Mouse (Mus musculus): Measurements from ENCODE around the gene Akap5. TPM values are rescaled to one million over a fixed set of nuclear protein-coding genes. Genes with fewer than 3 reads are reported as not detected.

Akap5 gene
- polyA plus RNA-seq, 1 experiment from 2014 or later, result 5.2 TPM

GRCm38 (mm10) chr12:76305107-76305506, 19.6 kb upstream of the Akap5 start:
- Histone ChIP-seq H3K4me3 (ENCODE audit: low read depth, low read length) (no peak overlapping the region), H3K9me3 (ENCODE audit: control insufficient read depth, low read length) (no peaks in the 10 kb centered on the region), H3K4me2 (ENCODE audit: low read depth, low read length, severe bottlenecking) (no peak overlapping the region), H3K27me3 (ENCODE audit: control insufficient read depth, insufficient read depth, low read length) (no peaks in the 10 kb centered on the region), H3K9ac (ENCODE audit: low read length) (no peak overlapping the region), H3K36me3 (ENCODE audit: control insufficient read depth, insufficient read depth, low read length) (no peaks in the 10 kb centered on the region), H3K4me1 (replicated peaks; ENCODE audit: control insufficient read depth, insufficient read depth, low read length) (no peaks in the 10 kb centered on the region), H3K27ac (ENCODE audit: low read depth, low read length) (no peak overlapping the region)
- ATAC-seq (replicated peaks; ENCODE audit: low FRiP score) (no peak), DNase-seq (ENCODE audit: low spot score) (no peak)
- 92% methylated on average over 8 of the region's 8 CpGs for WGBS

GRCm38 (mm10) chr12:76306852-76307561, 17.7 kb upstream of the Akap5 start:
- H3K27ac ChIP-seq (ENCODE audit: low read depth, low read length), result no peak overlapping the region
- H3K27me3 ChIP-seq (ENCODE audit: control insufficient read depth, insufficient read depth, low read length), result no peaks in the 10 kb centered on the region
- no peak for DNase-seq (ENCODE audit: low spot score)
- WGBS, result 79% methylated on average over 9 of the region's 9 CpGs
- no peaks in the 10 kb centered on the region for H3K9me3 ChIP-seq (ENCODE audit: control insufficient read depth, low read length)
- H3K4me3 ChIP-seq (ENCODE audit: low read depth, low read length), result no peak overlapping the region
- no peaks in the 10 kb centered on the region for H3K4me1 ChIP-seq (replicated peaks; ENCODE audit: control insufficient read depth, insufficient read depth, low read length)
- H3K4me2 ChIP-seq (ENCODE audit: low read depth, low read length, severe bottlenecking), result no peak overlapping the region
- no peak for ATAC-seq (replicated peaks; ENCODE audit: low FRiP score)
- H3K9ac ChIP-seq (ENCODE audit: low read length), result no peak overlapping the region
- no peaks in the 10 kb centered on the region; the same call in 1 of the 2 replicates for H3K36me3 ChIP-seq (ENCODE audit: control insufficient read depth, insufficient read depth, low read length)

GRCm38 (mm10) chr12:76307964-76308363, 16.7 kb upstream of the Akap5 start:
- ATAC-seq (replicated peaks; ENCODE audit: low FRiP score), result no peak
- no peak for DNase-seq (ENCODE audit: low spot score)
- whole genome bisulfite sequencing, result 70% methylated on average over 9 of the region's 9 CpGs

GRCm38 (mm10) chr12:76308436-76308835, 16.3 kb upstream of the Akap5 start:
- Histone ChIP-seq H3K27me3 (ENCODE audit: control insufficient read depth, insufficient read depth, low read length) (no peaks in the 10 kb centered on the region), H3K9ac (ENCODE audit: low read length) (no peak overlapping the region), H3K4me2 (ENCODE audit: low read depth, low read length, severe bottlenecking) (no peak overlapping the region), H3K27ac (ENCODE audit: low read depth, low read length) (no peak overlapping the region), H3K9me3 (ENCODE audit: control insufficient read depth, low read length) (no peaks in the 10 kb centered on the region), H3K36me3 (ENCODE audit: control insufficient read depth, insufficient read depth, low read length) (no peaks in the 10 kb centered on the region; the same call in 1 of the 2 replicates), H3K4me3 (ENCODE audit: low read depth, low read length) (no peak overlapping the region), H3K4me1 (replicated peaks; ENCODE audit: control insufficient read depth, insufficient read depth, low read length) (no peaks in the 10 kb centered on the region)
- DNase-seq (ENCODE audit: low spot score) (no peak), ATAC-seq (replicated peaks; ENCODE audit: low FRiP score) (no peak)
- WGBS, result 88% methylated on average over 5 of the region's 5 CpGs

More at GRCm38 (mm10) chr12:76307964-76308363, 16.7 kb upstream of the Akap5 start:
- H3K4me1 ChIP-seq (replicated peaks; ENCODE audit: control insufficient read depth, insufficient read depth, low read length), result no peaks in the 10 kb centered on the region
- H3K27ac ChIP-seq (ENCODE audit: low read depth, low read length), result no peak overlapping the region
- no peak overlapping the region for H3K4me2 ChIP-seq (ENCODE audit: low read depth, low read length, severe bottlenecking)
- H3K27me3 ChIP-seq (ENCODE audit: control insufficient read depth, insufficient read depth, low read length), result no peaks in the 10 kb centered on the region
- no peak overlapping the region for H3K9ac ChIP-seq (ENCODE audit: low read length)
- no peaks in the 10 kb centered on the region for H3K9me3 ChIP-seq (ENCODE audit: control insufficient read depth, low read length)
- H3K4me3 ChIP-seq (ENCODE audit: low read depth, low read length), result no peak overlapping the region
- no peaks in the 10 kb centered on the region; the same call in 1 of the 2 replicates for H3K36me3 ChIP-seq (ENCODE audit: control insufficient read depth, insufficient read depth, low read length)

- WGBS, result 96% methylated on average over 6 of the region's 6 CpGs
- DNase-seq (ENCODE audit: low spot score) (no peak), ATAC-seq (replicated peaks; ENCODE audit: low FRiP score) (no peak)
- Histone ChIP-seq H3K9me3 (ENCODE audit: control insufficient read depth, low read length) (no peaks in the 10 kb centered on the region), H3K36me3 (ENCODE audit: control insufficient read depth, insufficient read depth, low read length) (no peaks in the 10 kb centered on the region; the same call in 1 of the 2 replicates), H3K4me3 (ENCODE audit: low read depth, low read length) (no peak overlapping the region), H3K4me2 (ENCODE audit: low read depth, low read length, severe bottlenecking) (no peak overlapping the region), H3K27me3 (ENCODE audit: control insufficient read depth, insufficient read depth, low read length) (no peaks in the 10 kb centered on the region), H3K27ac (ENCODE audit: low read depth, low read length) (no peak overlapping the region), H3K4me1 (replicated peaks; ENCODE audit: control insufficient read depth, insufficient read depth, low read length) (no peaks in the 10 kb centered on the region), H3K9ac (ENCODE audit: low read length) (no peak overlapping the region)
Observed at GRCm38 (mm10) chr12:76310007-76310406, 14.7 kb upstream of the Akap5 start.

GRCm38 (mm10) chr12:76310633-76311032, 14.1 kb upstream of the Akap5 start:
- H3K27ac ChIP-seq (ENCODE audit: low read depth, low read length), result no peak overlapping the region
- no peak overlapping the region for H3K4me3 ChIP-seq (ENCODE audit: low read depth, low read length)
- H3K9me3 ChIP-seq (ENCODE audit: control insufficient read depth, low read length), result no peaks in the 10 kb centered on the region
- H3K4me2 ChIP-seq (ENCODE audit: low read depth, low read length, severe bottlenecking), result no peak overlapping the region
- 81% methylated on average over 6 of the region's 6 CpGs for WGBS
- no peaks in the 10 kb centered on the region; the same call in 1 of the 2 replicates for H3K36me3 ChIP-seq (ENCODE audit: control insufficient read depth, insufficient read depth, low read length)
- no peak for ATAC-seq (replicated peaks; ENCODE audit: low FRiP score)
- no peaks in the 10 kb centered on the region for H3K27me3 ChIP-seq (ENCODE audit: control insufficient read depth, insufficient read depth, low read length)
- no peak for DNase-seq (ENCODE audit: low spot score)
- H3K4me1 ChIP-seq (replicated peaks; ENCODE audit: control insufficient read depth, insufficient read depth, low read length), result no peaks in the 10 kb centered on the region
- H3K9ac ChIP-seq (ENCODE audit: low read length), result no peak overlapping the region

GRCm38 (mm10) chr12:76311227-76311626, 13.5 kb upstream of the Akap5 start:
- DNase-seq (ENCODE audit: low spot score) (no peak), ATAC-seq (replicated peaks; ENCODE audit: low FRiP score) (no peak)
- no peaks in the 10 kb centered on the region for H3K9me3 ChIP-seq (ENCODE audit: control insufficient read depth, low read length)
- no peak overlapping the region for H3K4me2 ChIP-seq (ENCODE audit: low read depth, low read length, severe bottlenecking)
- no peak overlapping the region for H3K9ac ChIP-seq (ENCODE audit: low read length)
- no peaks in the 10 kb centered on the region for H3K27me3 ChIP-seq (ENCODE audit: control insufficient read depth, insufficient read depth, low read length)
- no peaks in the 10 kb centered on the region for H3K4me1 ChIP-seq (replicated peaks; ENCODE audit: control insufficient read depth, insufficient read depth, low read length)
- H3K27ac ChIP-seq (ENCODE audit: low read depth, low read length), result no peak overlapping the region
- H3K4me3 ChIP-seq (ENCODE audit: low read depth, low read length), result no peak overlapping the region
- WGBS, result 95% methylated on average over 9 of the region's 9 CpGs
- H3K36me3 ChIP-seq (ENCODE audit: control insufficient read depth, insufficient read depth, low read length), result no peaks in the 10 kb centered on the region; the same call in 1 of the 2 replicates

- no peak for ATAC-seq (replicated peaks; ENCODE audit: low FRiP score)
- no peaks in the 10 kb centered on the region for H3K4me1 ChIP-seq (replicated peaks; ENCODE audit: control insufficient read depth, insufficient read depth, low read length)
- no peak overlapping the region for H3K4me3 ChIP-seq (ENCODE audit: low read depth, low read length)
- no peak overlapping the region for H3K4me2 ChIP-seq (ENCODE audit: low read depth, low read length, severe bottlenecking)
- H3K36me3 ChIP-seq (ENCODE audit: control insufficient read depth, insufficient read depth, low read length), result no peaks in the 10 kb centered on the region; the same call in 1 of the 2 replicates
- no peak for DNase-seq (ENCODE audit: low spot score)
- no peak overlapping the region for H3K9ac ChIP-seq (ENCODE audit: low read length)
- no peaks in the 10 kb centered on the region for H3K27me3 ChIP-seq (ENCODE audit: control insufficient read depth, insufficient read depth, low read length)
- H3K27ac ChIP-seq (ENCODE audit: low read depth, low read length), result no peak overlapping the region
- no peaks in the 10 kb centered on the region for H3K9me3 ChIP-seq (ENCODE audit: control insufficient read depth, low read length)
- WGBS, result 91% methylated on average over 8 of the region's 8 CpGs
Observed at GRCm38 (mm10) chr12:76311951-76312350, 12.7 kb upstream of the Akap5 start.
